Mouse (Mus musculus) erythroblast, embryonic 14.5 days (primary cell): ENCODE results near the gene Eif5a2.

Experiments used
- GATA1 ChIP-seq: IDR thresholded peaks from 2 replicates; pipeline ENCODE4 v1.6.1; 2012; ENCODE audit warnings: low read length, inconsistent platforms, mixed read lengths
- TAL1 ChIP-seq: IDR thresholded peaks from 3 replicates; pipeline ENCODE4 v1.6.1; 2012; ENCODE audit warnings: low read length, inconsistent platforms, mixed read lengths

DNA sequence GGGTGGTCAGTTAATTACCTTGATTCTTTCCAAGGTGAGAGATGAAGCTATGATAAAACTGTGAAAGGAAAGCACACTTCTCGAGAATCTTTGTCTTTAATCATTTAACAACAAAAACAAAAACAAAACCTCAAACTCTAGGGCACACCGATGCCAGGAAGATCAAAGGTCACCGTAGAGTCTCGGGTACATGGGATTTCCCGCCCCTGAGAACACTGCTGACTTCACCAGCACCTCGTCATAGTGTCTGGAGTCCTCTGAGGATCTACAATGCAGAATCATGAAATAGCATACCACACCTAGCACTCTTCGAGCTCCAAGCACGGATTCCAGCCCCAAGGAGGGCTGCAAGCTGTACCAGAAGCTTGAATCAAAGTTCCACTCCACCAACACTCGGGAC, 565 bp upstream of the Eif5a2 start:
- no peak for TF ChIP-seq GATA1
- no peak for TF ChIP-seq TAL1
